Mouse (Mus musculus): Measurements from ENCODE around the gene Lhfpl3.

- TF ChIP-seq CTCF (IDR thresholded peaks at IDR 0.05): no peak
- TF ChIP-seq POLR2A (IDR thresholded peaks at IDR 0.05; ENCODE audit: insufficient read depth, low read depth, low read length): no peak
- no peak for TF ChIP-seq EP300 (IDR thresholded peaks at IDR 0.05; ENCODE audit: insufficient read depth, low read depth, low read length)
Measured at GRCm38 (mm10) chr5:23153210-23153609, 407.4 kb downstream of the Lhfpl3 start.

Measured in heart, adult 2 months (tissue).